25 mouse cellular contexts compared by ENCODE assay signal in genomic region chr14:8449299-8449698, GRCm38 (mm10).
DNase-seq lines count a peak whose midpoint lies in the region; ATAC-seq and TF ChIP-seq lines count a peak whose summit lies in the region.
"Had no signal": no experiment of that assay in that cellular context is flagged by ENCODE, and none has a peak within 500 bp of the region (broad histone marks: within the 10 kb centered on the region; RNA-seq: fewer than 3 reads in every experiment).

No protein-coding gene starts in this region.

- H3K9me3 ChIP-seq in kidney, embryonic 15.5 days (replicated peaks) = no peaks in the 10 kb centered on the region
- H3K9me3 ChIP-seq in liver, embryonic 12.5 days (replicated peaks) = no peaks in the 10 kb centered on the region
- no peaks in the 10 kb centered on the region for H3K9me3 ChIP-seq in liver, postnatal 0 days (ENCODE audit: low read length)
- H3K9me3 ChIP-seq in liver, embryonic 16.5 days (replicated peaks; ENCODE audit: control insufficient read depth, low read length) = no peaks in the 10 kb centered on the region
- H3K9me3 ChIP-seq: embryonic facial prominence, embryonic 12.5 days; embryonic facial prominence, embryonic 15.5 days; heart, embryonic 12.5 days; heart, embryonic 15.5 days; hindbrain, embryonic 10.5 days; hindbrain, embryonic 13.5 days had no signal

- no peak overlapping the region for H3K9ac ChIP-seq in kidney, embryonic 15.5 days
- no peak overlapping the region for H3K9ac ChIP-seq in liver, embryonic 12.5 days
- H3K9ac ChIP-seq in liver, postnatal 0 days (replicated peaks) = no peak overlapping the region
- no peak overlapping the region for H3K9ac ChIP-seq in liver, embryonic 16.5 days (ENCODE audit: low read depth, low read length)
- H3K9ac ChIP-seq: embryonic facial prominence, embryonic 12.5 days; embryonic facial prominence, embryonic 15.5 days; heart, embryonic 12.5 days; heart, embryonic 15.5 days; hindbrain, embryonic 13.5 days had no signal

- H3K36me3 ChIP-seq in kidney, embryonic 15.5 days = no peaks in the 10 kb centered on the region
- H3K36me3 ChIP-seq in liver, embryonic 12.5 days = no peaks in the 10 kb centered on the region
- H3K36me3 ChIP-seq in liver, postnatal 0 days (replicated peaks; ENCODE audit: insufficient read depth, low read length) = no peaks in the 10 kb centered on the region
- no peaks in the 10 kb centered on the region for H3K36me3 ChIP-seq in liver, embryonic 16.5 days (ENCODE audit: control insufficient read depth, insufficient read depth)
- H3K36me3 ChIP-seq: embryonic facial prominence, embryonic 12.5 days; embryonic facial prominence, embryonic 15.5 days; heart, embryonic 12.5 days; heart, embryonic 15.5 days; hindbrain, embryonic 10.5 days; hindbrain, embryonic 13.5 days had no signal

- ATAC-seq in kidney, embryonic 15.5 days (replicated peaks; ENCODE audit: low FRiP score) = peak; percentile 29; the same call in 1 of the 2 replicates
- peak; percentile 49 for ATAC-seq in liver, embryonic 12.5 days
- ATAC-seq in liver, postnatal 0 days = no peak
- peak; percentile 47 for ATAC-seq in liver, embryonic 16.5 days (ENCODE audit: low read depth)
- ATAC-seq: activated CD4-positive, CD25-positive, alpha-beta regulatory T cell, adult 4 months; forebrain, embryonic 14.5 days had no signal

- no peak for TF ChIP-seq CTCF in liver, postnatal 0 days (IDR thresholded peaks at IDR 0.05; ENCODE audit: low read depth)

- H3K4me2 ChIP-seq in kidney, embryonic 15.5 days = no peak overlapping the region
- no peak overlapping the region for H3K4me2 ChIP-seq in liver, embryonic 12.5 days
- no peak overlapping the region for H3K4me2 ChIP-seq in liver, postnatal 0 days (ENCODE audit: low read depth, low read length)
- H3K4me2 ChIP-seq in liver, embryonic 16.5 days (ENCODE audit: low read depth, low read length) = no peak overlapping the region
- H3K4me2 ChIP-seq: embryonic facial prominence, embryonic 12.5 days; embryonic facial prominence, embryonic 15.5 days; heart, embryonic 12.5 days; heart, embryonic 15.5 days; hindbrain, embryonic 13.5 days had no signal

- H3K27ac ChIP-seq in kidney, embryonic 15.5 days = no peak overlapping the region
- H3K27ac ChIP-seq in liver, embryonic 12.5 days = 0 out of 2 replicates have a peak overlapping the region, but pooled peaks have one; percentile 2
- no peak overlapping the region for H3K27ac ChIP-seq in liver, postnatal 0 days (ENCODE audit: low read depth)
- H3K27ac ChIP-seq in liver, embryonic 16.5 days (ENCODE audit: low read length) = no peak overlapping the region
- H3K27ac ChIP-seq: embryonic facial prominence, embryonic 12.5 days; embryonic facial prominence, embryonic 15.5 days; heart, embryonic 15.5 days; hindbrain, embryonic 10.5 days; hindbrain, embryonic 13.5 days had no signal

- TF ChIP-seq EP300 in liver, postnatal 0 days (IDR thresholded peaks at IDR 0.05; ENCODE audit: low read depth) = no peak

- no peaks in the 10 kb centered on the region for H3K27me3 ChIP-seq in kidney, embryonic 15.5 days
- H3K27me3 ChIP-seq in liver, embryonic 12.5 days (replicated peaks) = no peaks in the 10 kb centered on the region
- no peaks in the 10 kb centered on the region for H3K27me3 ChIP-seq in liver, postnatal 0 days (ENCODE audit: insufficient read depth, low read length)
- H3K27me3 ChIP-seq in liver, embryonic 16.5 days (ENCODE audit: control insufficient read depth, insufficient read depth, low read depth, low read length) = no peaks in the 10 kb centered on the region
- H3K27me3 ChIP-seq: embryonic facial prominence, embryonic 12.5 days; embryonic facial prominence, embryonic 15.5 days; heart, embryonic 12.5 days; heart, embryonic 15.5 days; hindbrain, embryonic 13.5 days had no signal

- no peak for DNase-seq in kidney, postnatal 25 days
- no peak for DNase-seq in liver, postnatal 0 days
- no peak for DNase-seq in adrenal gland, postnatal 4 days (ENCODE audit: low spot score in 2 of 2)
- no peak for DNase-seq in right cerebral cortex, postnatal 10 days (ENCODE audit: low spot score in 2 of 2)
- no peak for DNase-seq in lung, postnatal 10 days
- DNase-seq: adrenal gland, adult 8-10 months; adrenal gland, postnatal 25 days; cerebellum, adult 18-20 months; cerebellum, adult 9-11 months; cerebellum, postnatal 25 days; gastrocnemius, postnatal 25 days; heart, adult 18-20 months; heart, postnatal 10 days; heart, postnatal 36 days had no signal

- H3K4me3 ChIP-seq in kidney, embryonic 15.5 days (replicated peaks) = no peak overlapping the region
- no peak overlapping the region for H3K4me3 ChIP-seq in liver, embryonic 12.5 days
- no peak overlapping the region for H3K4me3 ChIP-seq in liver, postnatal 0 days (ENCODE audit: low read depth, low read length)
- H3K4me3 ChIP-seq in liver, embryonic 16.5 days (ENCODE audit: low read depth, low read length) = no peak overlapping the region
- H3K4me3 ChIP-seq: embryonic facial prominence, embryonic 12.5 days; embryonic facial prominence, embryonic 15.5 days; heart, embryonic 12.5 days; heart, embryonic 15.5 days; hindbrain, embryonic 10.5 days; hindbrain, embryonic 13.5 days had no signal

- no peaks in the 10 kb centered on the region for H3K4me1 ChIP-seq in kidney, embryonic 15.5 days
- peaks cover 24% of the 10 kb centered on the region for H3K4me1 ChIP-seq in liver, embryonic 12.5 days
- H3K4me1 ChIP-seq in liver, postnatal 0 days (ENCODE audit: insufficient read depth) = no peaks in the 10 kb centered on the region
- no peaks in the 10 kb centered on the region; the same call in 1 of the 2 replicates for H3K4me1 ChIP-seq in liver, embryonic 16.5 days (ENCODE audit: control insufficient read depth, low read depth, low read length)
- H3K4me1 ChIP-seq: embryonic facial prominence, embryonic 12.5 days; embryonic facial prominence, embryonic 15.5 days; heart, embryonic 15.5 days; hindbrain, embryonic 10.5 days; hindbrain, embryonic 13.5 days had no signal
